Mouse (Mus musculus) kidney, postnatal 0 days (tissue): Measurements from ENCODE around the gene Dnaja2. TPM values are rescaled to one million over a fixed set of nuclear protein-coding genes. Genes with fewer than 3 reads are reported as not detected.

Experiments
- ATAC-seq: fragments of 200-750 bp; cut with Nextera tagmentation; replicated peaks from 2 replicates; pipeline ENCODE4 v1.8.0; 2017; ENCODE audit warnings: low read depth, moderate number of reproducible peaks, moderate TSS enrichment, moderate library complexity; ENCODE audit not compliant: low FRiP score
- DNase-seq: peaks from one replicate; pipeline ENCODE4 v3.0.0-alpha.2; 2016; ENCODE audit warnings: low spot score
- H3K27ac ChIP-seq: fragments of 300-500 bp; sonication (generic); 2 replicates; pipeline ENCODE4 v1.5.1; 2014; ENCODE audit warnings: mild to moderate bottlenecking
- H3K27me3 ChIP-seq: fragments of 300-500 bp; sonication (generic); 2 replicates; pipeline ENCODE4 v1.6.1; 2014; ENCODE audit warnings: low read length, mixed read lengths; ENCODE audit not compliant: insufficient read depth
- H3K36me3 ChIP-seq: fragments of 300-500 bp; sonication (generic); 2 replicates; pipeline ENCODE4 v1.6.1; 2014; ENCODE audit warnings: low read length, mixed read lengths; ENCODE audit not compliant: insufficient read depth
- H3K4me1 ChIP-seq: fragments of 300-500 bp; sonication (generic); replicated peaks from 2 replicates; pipeline ENCODE4 v1.6.1; 2014; ENCODE audit warnings: antibody characterized with exemption, low read length, mixed read lengths; ENCODE audit not compliant: insufficient read depth
- H3K4me2 ChIP-seq: fragments of 300-500 bp; sonication (generic); 2 replicates; pipeline ENCODE4 v1.6.1; 2014; ENCODE audit warnings: mild to moderate bottlenecking, low read length, moderate library complexity, mixed read lengths
- H3K4me3 ChIP-seq: fragments of 300-500 bp; sonication (generic); replicated peaks from 2 replicates; pipeline ENCODE4 v1.5.1; 2014; ENCODE audit warnings: low read depth, low read length
- H3K9ac ChIP-seq: fragments of 300-500 bp; sonication (generic); 2 replicates; pipeline ENCODE4 v1.6.1; 2014; ENCODE audit warnings: low read depth, low read length
- H3K9me3 ChIP-seq: fragments of 300-500 bp; sonication (generic); replicated peaks from 2 replicates; pipeline ENCODE4 v1.6.1; 2016; ENCODE audit warnings: low read length, inconsistent platforms, mixed read lengths
- CTCF ChIP-seq: IDR thresholded peaks from 2 replicates; pipeline ENCODE4 v1.5.1; 2016; ENCODE audit warnings: antibody characterized with exemption, low read depth, mild to moderate bottlenecking, moderate library complexity
- WGBS: fragments of 180-500 bp; shearing (Covaris S2); extraction: QIAGEN DNeasy Blood & Tissue Kit; methylation state at CpG from one replicate; pipeline ENCODE4 v1.1.7; 2014; 5-methylcytosine and 5-hydroxymethylcytosine counted together
- polyA plus RNA-seq: library from polyadenylated mRNA; unstranded; fragments of >200 nt; fragmentation: Nextera tagmentation; extraction: Ambion mirVana; gene quantifications from 2 replicates; pipeline ENCODE4 v1.2.1, GENCODE M21; 2015

Dnaja2 gene
- polyA plus RNA-seq, 1 experiment from 2014 or later: 143 TPM

DNA sequence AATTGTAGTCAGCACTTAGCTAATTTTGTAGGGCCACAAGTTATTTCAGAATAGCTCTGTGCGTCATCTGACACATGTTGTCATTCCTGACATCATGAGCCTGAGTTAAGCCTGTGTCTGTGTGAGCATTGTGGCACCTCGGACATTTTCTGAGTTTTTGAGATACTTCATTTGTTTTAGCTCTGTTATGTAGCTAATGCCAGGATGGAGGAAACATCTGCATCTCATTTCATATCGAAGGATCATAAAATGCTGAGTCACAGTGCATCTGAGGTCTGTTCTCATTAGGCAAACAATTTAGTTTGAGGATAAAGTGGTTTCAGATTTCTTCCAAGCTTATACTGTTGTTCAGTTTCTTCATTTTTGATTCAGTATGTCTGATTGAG, 2.5 kb upstream of the Dnaja2 start:
- Histone ChIP-seq H3K4me2 (no peak overlapping the region), H3K4me1 (0 out of 2 replicates have a peak, but pooled peaks cover 3% of the 10 kb centered on the region), H3K36me3 (0 out of 2 replicates have a peak, but pooled peaks cover 6% of the 10 kb centered on the region), H3K27me3 (no peaks in the 10 kb centered on the region), H3K9me3 (no peaks in the 10 kb centered on the region), H3K27ac (no peak overlapping the region), H3K9ac (no peak overlapping the region), H3K4me3 (no peak overlapping the region)
- 60% methylated on average over 3 of the region's 3 CpGs for WGBS
- no peak for TF ChIP-seq CTCF
- ATAC-seq: no peak
- DNase-seq: no peak

DNA sequence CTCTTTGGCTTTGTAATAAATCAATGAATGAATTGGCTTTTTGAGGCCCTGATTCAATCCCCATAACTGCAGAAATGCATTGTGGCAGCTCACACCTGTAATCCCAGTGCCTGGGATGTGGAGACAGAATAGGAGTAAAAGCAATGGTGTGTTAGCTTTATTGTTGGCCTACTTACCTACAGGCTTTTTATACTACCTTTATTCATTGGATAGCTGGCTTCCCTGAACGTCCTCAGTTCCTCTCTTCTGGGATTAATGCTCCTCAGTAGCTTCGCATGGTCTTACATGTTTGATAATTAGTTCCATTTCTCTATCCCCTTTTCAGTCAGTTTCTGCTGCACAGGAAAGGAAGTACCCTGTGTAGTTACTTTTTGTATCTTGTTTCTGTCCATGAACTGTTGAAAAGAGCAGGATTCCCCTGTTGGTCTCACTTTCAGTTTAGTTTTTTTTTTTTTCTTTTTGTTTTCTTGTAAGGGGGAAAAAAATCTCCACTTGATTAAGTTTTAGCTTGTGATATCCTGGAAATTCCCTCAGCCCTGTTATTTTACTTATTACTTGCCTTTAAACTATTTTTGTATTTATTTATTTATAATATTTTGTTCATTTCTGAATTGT, 1.9 kb upstream of the Dnaja2 start:
- no peak overlapping the region for H3K4me2 ChIP-seq
- 0 out of 2 replicates have a peak, but pooled peaks cover 3% of the 10 kb centered on the region for H3K4me1 ChIP-seq
- no peak overlapping the region for H3K4me3 ChIP-seq
- no peaks in the 10 kb centered on the region for H3K27me3 ChIP-seq
- H3K9me3 ChIP-seq: no peaks in the 10 kb centered on the region
- ATAC-seq (no peak), DNase-seq (no peak)
- peaks cover 10% of the 10 kb centered on the region; the same call in 1 of the 2 replicates for H3K36me3 ChIP-seq
- no peak overlapping the region for H3K27ac ChIP-seq
- TF ChIP-seq CTCF: no peak
- 79% methylated on average over 2 of the region's 2 CpGs for WGBS
- H3K9ac ChIP-seq: no peak overlapping the region

DNA sequence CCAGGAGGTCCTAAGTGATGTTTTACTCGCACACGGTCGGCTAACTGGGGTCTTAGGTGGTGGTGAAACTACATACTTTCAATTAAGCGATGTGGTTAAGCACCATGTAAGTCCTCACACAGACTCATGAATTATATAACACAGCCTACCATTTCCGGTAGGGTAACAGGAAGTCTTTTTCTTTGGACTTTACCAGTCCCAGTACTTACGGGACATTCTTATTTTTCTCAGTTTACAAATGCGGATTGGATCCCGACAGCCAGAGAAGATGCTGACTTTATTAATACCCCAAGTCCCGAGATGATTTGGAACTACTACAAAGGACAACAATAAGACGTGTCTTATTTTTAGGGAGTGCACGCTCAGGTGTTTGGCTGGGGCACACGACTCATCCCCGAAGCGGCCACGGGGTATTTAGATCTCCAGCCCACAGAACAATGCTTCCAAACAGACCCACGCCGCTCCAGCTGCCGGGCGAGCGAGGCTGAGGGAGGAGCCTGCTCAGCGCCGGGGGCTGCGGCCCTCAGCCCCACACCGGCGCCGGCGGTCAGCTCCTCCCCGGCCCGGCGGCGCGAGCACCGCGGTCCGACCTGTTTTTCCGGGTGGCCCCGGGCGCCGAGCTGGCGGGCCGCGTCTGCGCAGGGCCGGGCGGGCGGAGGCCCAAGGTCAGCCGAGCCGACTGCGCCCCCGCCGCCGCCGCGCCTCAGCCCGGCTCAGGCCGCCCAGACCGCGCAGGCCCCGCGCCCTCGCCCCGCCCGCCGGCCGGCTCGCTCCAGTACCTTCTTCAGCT, 558 bp downstream of the Dnaja2 start:
- WGBS: 1% methylated on average over 55 of the region's 66 CpGs
- H3K9ac ChIP-seq: peak overlapping the region; percentile 96
- peak overlapping the region; percentile 99 for H3K27ac ChIP-seq
- DNase-seq: peak; percentile 71
- peak; percentile 90 for ATAC-seq
- peaks cover 18% of the 10 kb centered on the region; the same call in 1 of the 2 replicates for H3K36me3 ChIP-seq
- peak overlapping the region; percentile 75 for H3K4me2 ChIP-seq
- no peak for TF ChIP-seq CTCF
- H3K4me1 ChIP-seq: 0 out of 2 replicates have a peak, but pooled peaks cover 3% of the 10 kb centered on the region
- no peaks in the 10 kb centered on the region for H3K9me3 ChIP-seq
- no peaks in the 10 kb centered on the region for H3K27me3 ChIP-seq
- peak overlapping the region; percentile 84 for H3K4me3 ChIP-seq

DNA sequence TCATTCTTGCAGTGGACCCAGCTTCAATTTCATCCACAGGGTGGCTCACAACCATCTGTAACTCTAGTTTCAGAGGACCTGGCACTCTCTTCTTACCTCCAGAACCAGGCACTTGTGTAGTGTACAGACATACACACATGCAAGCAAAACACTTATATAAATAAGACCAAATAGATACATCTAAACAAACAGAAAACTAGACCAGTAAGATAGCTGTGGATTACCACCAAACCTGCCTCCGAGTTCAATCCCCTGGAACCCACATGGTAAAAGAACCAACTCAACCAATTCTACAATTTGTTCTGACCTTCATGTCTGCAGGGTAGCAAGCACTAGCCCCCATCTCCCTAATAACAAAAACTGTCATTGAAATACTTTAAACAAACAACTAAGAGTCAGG, 3.2 kb downstream of the Dnaja2 start:
- 100% methylated on average over 1 of the region's 1 CpGs for WGBS
- Histone ChIP-seq H3K4me2 (no peak overlapping the region), H3K9me3 (no peaks in the 10 kb centered on the region), H3K4me1 (0 out of 2 replicates have a peak, but pooled peaks cover 3% of the 10 kb centered on the region), H3K4me3 (no peak overlapping the region), H3K27ac (no peak overlapping the region), H3K36me3 (peaks cover 37% of the 10 kb centered on the region), H3K27me3 (no peaks in the 10 kb centered on the region), H3K9ac (no peak overlapping the region)
- ATAC-seq: no peak
- no peak for DNase-seq
- no peak for TF ChIP-seq CTCF

DNA sequence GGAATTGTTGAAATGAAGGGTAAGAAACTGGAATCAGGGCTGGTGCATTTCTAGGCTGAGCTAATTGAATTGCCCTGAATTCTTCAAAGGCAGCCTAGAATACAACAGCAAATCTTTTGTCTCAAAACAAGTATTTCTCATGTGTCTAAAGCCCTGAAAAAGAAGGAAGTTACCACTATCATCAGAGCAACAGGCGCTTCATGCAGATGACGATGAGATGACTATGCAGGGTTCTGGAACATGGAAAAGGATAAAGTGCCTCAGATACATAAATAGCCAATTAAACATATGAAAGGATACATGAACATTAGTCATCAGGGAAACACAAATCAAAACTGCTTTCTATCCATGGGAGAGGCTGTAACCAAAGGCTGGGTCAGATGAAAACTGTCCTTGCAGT, 18.8 kb downstream of the Dnaja2 start:
- Histone ChIP-seq H3K4me3 (no peak overlapping the region), H3K27me3 (no peaks in the 10 kb centered on the region), H3K27ac (no peak overlapping the region), H3K9ac (no peak overlapping the region), H3K4me2 (no peak overlapping the region), H3K4me1 (no peaks in the 10 kb centered on the region), H3K9me3 (no peaks in the 10 kb centered on the region), H3K36me3 (peaks cover 51% of the 10 kb centered on the region)
- 94% methylated on average over 2 of the region's 2 CpGs for WGBS
- no peak for ATAC-seq
- TF ChIP-seq CTCF: no peak
- DNase-seq: no peak

DNA sequence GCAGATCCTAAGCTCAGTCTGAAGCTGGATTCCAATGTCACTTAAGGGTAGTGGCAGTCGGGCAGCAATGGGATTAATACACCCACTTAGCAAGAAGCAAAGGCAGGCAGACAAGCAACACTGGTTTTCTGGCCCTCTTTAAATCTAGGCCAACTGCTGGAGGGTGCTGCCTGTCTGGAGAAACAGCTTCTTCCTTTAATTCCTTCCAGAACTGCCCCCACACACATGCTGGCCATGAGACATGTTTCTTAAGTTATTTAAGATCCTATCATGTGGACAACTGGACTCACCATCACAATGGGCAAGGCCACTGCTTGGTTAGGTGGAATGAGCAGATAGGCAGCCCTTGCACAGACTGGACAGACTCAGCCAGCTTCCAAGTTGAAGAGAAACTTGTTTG, 21.0 kb downstream of the Dnaja2 start:
- Histone ChIP-seq H3K9ac (no peak overlapping the region), H3K4me3 (no peak overlapping the region), H3K27me3 (no peaks in the 10 kb centered on the region), H3K9me3 (no peaks in the 10 kb centered on the region), H3K4me1 (no peaks in the 10 kb centered on the region), H3K4me2 (no peak overlapping the region), H3K36me3 (peaks cover 31% of the 10 kb centered on the region), H3K27ac (no peak overlapping the region)
- WGBS: 91% methylated on average over 1 of the region's 1 CpGs
- DNase-seq: no peak
- no peak for TF ChIP-seq CTCF
- ATAC-seq: no peak
